Mouse (Mus musculus) T-cell, adult 2 months (primary cell): Measurements from ENCODE around the gene Sfi1.
"Not testable (repeated sequence)": the region's sequence is repeated elsewhere in the genome, so short reads cannot be mapped to it uniquely, and the experiment has no call there.

ENCODE experiments used
- DNase-seq: peaks from one replicate; pipeline ENCODE4 v3.0.0; 2022; ENCODE audit warnings: low spot score

Gene Sfi1

GRCm38 (mm10) chr11:3193363-3193762 is at the start of gene Sfi1:
Sfi1 (minus strand) TSS chr11:3193463.
- DNase-seq, result no peak

- no peak for DNase-seq
Measured at GRCm38 (mm10) chr11:3242395-3242794, 49.1 kb upstream of the Sfi1 start.

- DNase-seq, result no peak
Measured at GRCm38 (mm10) chr11:3235277-3235676, 42.0 kb upstream of the Sfi1 start.

DNA sequence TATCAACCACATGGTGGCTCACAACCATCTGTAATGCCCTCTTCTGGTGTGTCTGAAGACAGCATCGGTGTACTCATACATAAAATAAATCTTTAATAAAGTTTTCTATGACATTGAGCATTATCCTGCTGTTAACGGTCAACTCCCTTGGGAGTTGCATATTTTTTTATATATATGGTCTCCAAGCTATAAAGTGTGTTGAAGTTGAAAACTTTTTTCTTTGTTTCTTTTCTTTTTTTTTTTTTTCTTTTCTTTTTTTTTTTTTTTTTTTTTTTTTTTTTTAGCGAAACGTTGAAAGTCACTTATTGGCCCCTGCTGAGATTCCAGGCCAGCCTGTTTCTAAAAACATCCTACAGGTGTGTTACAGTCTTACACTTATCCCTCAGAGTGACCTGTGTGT is 40.4 kb upstream of the Sfi1 start:
- DNase-seq, result no peak

DNA sequence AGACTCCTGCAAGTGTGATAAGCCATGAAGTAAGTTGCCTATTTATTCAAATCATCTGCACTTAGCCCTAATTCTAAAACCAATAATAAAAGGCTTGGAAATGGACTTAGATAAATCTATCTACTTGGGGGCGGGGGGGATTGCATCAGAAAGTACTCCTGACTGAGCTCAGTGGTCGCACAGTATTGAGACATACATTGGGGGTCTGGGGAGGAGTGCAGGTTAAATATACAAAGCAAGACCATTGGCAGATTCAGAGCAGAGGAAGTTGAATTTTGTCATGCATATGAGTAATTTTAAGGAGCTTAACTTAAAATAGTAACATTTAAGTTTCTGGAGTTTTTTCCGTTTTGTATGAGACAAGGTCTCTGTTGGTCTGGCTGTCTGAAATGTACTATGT is 39.0 kb upstream of the Sfi1 start:
- DNase-seq, result no peak

DNA sequence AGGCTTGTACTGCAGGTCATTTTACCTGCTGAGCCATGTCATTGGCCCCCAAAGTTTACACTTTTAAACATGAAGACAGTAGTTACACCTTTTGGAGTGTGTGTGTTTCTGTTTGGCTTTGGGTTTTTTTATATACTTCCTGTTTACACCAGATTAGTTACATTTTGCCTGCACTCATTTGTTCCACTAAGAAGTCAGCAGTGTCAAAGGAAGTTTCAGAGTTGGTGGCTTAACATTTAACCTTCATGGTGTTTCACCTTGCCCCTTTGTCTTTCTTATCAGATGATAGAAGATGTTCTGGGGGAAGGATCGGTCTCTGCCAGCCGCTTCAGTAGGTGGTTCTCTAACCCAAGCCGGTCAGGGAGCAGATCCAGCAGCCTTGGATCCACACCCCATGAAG is 33.9 kb upstream of the Sfi1 start:
- no peak for DNase-seq

DNA sequence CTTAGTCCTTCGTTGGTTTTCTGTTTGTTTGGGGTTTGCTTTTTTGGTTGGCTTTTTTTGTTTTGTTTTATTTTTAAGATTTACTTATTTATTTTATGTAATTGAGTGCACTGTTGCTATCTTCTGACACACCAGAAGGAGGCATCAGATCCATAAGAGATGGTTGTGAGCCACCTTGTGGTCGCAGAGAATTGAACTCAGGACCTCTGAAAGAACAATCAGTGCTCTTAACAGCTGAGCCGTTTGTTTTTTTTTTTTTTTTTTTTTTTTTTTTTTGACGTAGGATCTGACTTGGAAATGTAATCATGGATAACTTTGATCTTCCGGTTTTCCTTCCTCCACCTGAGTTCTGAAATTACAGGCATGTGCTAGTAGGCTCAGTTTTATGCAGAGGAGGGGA is 29.8 kb upstream of the Sfi1 start:
- no peak for DNase-seq

- no peak for DNase-seq
Measured at GRCm38 (mm10) chr11:3212526-3212925, 19.3 kb upstream of the Sfi1 start.

- no peak for DNase-seq
Measured at GRCm38 (mm10) chr11:3206783-3207182, 13.5 kb upstream of the Sfi1 start.

DNA sequence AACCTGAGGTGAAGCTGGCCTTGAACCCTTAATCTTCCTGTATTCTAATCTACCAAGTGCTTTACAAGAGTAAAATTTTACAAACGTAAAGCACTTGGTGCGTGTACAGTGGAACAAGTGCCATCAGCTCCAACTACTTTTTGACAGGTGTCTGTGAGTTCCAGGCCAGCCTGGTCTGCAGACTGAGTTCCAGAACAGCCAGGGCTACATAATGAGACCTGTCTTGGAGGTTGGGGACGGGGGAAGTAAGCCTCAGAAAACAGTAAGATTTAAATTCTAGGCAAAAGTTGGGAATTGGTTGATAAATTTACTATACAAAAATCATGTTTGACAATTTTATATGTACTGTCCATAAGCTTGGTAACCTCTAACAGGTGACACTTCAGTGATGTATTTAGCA is 11.9 kb upstream of the Sfi1 start:
- DNase-seq, result no peak

DNA sequence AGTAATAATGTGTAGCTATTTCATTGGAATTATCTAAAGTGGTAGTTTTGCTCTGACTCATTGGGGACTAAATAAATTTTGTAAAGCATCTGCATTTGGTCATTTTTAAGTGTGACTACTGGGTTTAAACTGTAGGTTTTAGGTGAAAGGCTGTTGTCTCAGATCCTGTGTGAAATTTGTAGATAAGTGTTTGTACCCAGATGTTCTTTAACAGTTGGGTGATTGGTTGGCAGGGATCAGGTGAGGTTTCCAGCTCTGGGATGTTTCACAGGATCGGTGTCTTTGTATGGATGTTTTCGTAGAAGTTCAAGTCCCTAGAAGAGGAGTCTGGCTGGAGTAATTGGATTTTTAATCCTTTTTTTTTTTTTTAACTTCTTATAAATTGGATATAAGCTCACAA is 10.5 kb upstream of the Sfi1 start:
- DNase-seq, result no peak

DNA sequence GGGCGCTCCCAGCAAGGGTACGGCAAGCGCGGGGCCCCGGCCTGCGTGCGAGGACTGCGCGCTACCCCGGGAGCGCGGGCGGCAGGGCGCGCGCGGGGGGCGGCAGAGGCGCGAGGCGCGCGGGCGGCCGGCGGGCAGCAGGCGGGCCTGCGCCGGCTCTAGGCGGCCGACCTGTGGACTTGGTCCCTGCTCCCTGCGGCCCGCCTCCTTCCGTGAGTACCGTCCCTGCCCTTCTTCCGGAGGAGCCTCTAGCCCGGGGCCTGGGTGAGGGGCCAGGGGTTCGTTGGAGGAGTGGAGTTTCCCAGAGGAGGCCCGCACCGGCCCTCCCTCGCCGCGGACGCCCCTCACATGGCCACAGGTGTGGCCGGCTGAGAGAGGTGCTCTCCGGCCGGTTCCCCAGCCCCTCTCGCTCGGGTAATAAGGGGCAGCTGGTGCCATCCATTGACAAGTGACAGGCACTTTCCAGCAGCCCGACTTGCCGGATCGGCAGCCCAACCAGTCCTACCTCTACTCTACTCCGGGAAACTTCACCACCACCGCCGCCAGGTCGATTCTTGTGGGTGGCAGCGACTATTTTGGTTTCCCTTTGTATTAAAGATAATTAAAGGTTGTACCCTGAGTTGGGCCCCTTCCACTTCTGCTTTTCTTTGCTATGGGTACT is 9.6 kb upstream of the Sfi1 start:
- DNase-seq, result peak; percentile 60

DNA sequence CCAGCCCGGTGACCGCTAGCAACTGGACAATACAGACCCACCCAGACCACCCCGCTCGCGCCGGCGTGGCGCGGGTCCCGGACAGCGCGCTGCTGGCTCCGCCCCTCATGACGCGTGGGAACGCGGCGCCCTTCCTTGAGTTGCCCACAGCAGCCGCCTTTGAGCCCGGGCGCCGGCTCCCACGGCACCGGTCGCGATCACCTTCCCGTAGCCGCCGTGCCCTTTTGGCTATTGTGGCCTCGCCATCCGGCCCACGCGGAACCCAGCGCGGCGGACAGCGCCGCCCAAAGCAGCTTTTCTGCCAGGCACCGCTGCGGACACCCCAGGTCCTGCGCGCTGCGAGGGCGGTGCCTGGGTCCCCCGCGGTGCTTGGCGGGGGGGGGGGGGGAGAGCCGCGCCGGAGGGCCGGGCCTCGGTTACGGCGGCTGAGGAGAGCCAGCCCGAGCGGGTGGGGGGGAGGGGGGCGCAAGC is 9.0 kb upstream of the Sfi1 start, which contains the start of gene Eif4enif1:
TSS of gene Eif4enif1 (plus strand) at position 162 of the 471 bp plus-strand sequence.
- peak; percentile 85 for DNase-seq

DNA sequence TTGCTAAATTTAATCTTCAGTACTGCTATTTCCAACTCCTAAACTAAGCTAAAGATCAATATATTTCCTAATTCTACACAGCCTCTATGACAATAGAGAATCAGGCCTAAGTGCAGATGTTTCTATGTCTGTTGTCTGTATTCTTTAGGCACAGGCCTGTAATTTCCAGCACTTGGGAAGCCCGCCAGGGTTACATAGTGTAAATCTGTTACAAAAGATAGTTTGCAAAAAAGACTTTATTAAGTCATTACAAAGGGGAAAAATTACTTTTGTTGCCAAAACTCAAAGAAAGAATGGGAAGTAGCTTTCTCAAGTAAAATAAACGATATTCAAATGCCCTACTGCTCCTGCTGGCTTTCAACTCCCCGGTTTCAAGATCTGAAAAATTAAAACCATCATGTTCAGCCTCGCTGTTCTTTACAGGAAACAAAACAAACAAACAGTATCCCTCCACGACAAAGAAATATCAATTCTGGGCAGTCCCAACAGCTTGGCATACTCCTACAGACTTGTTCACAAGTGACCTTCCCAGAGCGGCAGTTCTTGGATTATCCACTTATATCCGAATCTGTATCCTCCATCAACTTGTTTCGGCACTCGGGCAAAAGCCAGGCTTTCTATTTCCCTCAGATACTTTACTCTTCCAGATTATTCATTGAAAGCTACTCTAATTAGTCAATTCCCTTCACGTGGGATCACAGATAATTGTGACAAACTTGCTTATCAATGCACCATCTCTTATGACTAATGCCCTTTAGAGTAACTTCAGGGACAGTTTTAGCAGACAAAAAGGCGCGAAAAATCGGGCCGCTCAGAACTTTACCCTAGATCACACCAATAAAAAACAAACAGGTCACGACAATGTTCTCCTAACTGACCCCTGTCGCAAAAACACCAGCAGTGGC is 8.3 kb upstream of the Sfi1 start:
- DNase-seq, result no peak

DNA sequence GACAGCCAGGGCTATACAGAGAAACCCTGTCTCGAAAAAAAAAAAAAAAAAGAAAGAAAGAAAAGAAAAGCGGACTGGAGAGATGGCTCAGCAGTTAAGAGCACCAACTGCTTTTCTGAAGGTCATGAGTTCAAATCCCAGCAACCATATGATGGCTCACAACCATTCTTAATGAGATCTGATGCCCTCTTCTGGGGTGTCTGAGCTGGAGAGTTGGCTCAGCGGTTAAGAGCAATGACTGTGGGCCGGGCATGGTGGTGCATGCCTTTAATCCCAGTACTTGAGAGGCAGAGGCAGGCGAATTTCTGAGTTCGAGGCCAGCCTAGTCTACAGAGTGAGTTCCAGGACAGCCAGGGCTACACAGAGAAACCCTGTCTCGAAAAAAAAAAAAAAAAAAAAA is 7.4 kb upstream of the Sfi1 start:
- not testable (repeated sequence) for DNase-seq

- not testable (repeated sequence) for DNase-seq
Measured at GRCm38 (mm10) chr11:3182707-3183106, 10.6 kb downstream of the Sfi1 start.

GRCm38 (mm10) chr11:3181971-3182370 is 11.3 kb downstream of the Sfi1 start:
- DNase-seq, result not testable (repeated sequence)

DNA sequence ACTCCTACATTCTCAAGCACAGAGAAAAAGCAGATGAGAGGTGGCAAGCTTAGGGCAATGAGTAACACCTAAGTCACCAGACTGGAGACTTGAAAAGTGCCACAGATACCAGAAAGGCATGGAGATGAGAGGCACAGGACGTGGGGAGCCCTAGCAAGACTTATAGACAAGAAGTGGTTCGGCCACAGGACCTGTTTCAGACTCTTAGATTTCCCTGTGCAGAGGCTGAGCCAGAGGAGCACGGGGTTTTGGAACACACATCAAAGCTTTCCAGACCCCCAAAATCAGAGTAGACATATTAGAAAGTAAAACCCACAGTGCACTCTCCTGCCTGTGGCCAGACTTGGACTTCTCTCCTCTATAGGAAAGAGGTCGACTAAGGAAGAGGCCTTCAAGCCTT is 12.0 kb downstream of the Sfi1 start:
- peak; percentile 80 for DNase-seq

GRCm38 (mm10) chr11:3180510-3181160 is 12.6 kb downstream of the Sfi1 start:
- DNase-seq, result not testable (repeated sequence)

GRCm38 (mm10) chr11:3179726-3180092 is 13.6 kb downstream of the Sfi1 start:
- DNase-seq, result peak; percentile 30

GRCm38 (mm10) chr11:3178968-3179725 is 14.1 kb downstream of the Sfi1 start:
- DNase-seq, result not testable (repeated sequence)
